8 mouse cellular contexts compared by ENCODE assay signal in genomic region chr6:137756310-137756709, GRCm38 (mm10). TPM values are rescaled to one million over a fixed set of nuclear protein-coding genes. Genes with fewer than 3 reads are reported as not detected.
A peak's percentile ranks its signal among the peaks of the same experiment; 100 is the strongest.
DNase-seq lines count a peak whose midpoint lies in the region; ATAC-seq and TF ChIP-seq lines count a peak whose summit lies in the region.

No protein-coding gene starts in this region.

- H3K4me2 ChIP-seq in forebrain, embryonic 12.5 days, result no peak overlapping the region
- no peak overlapping the region for H3K4me2 ChIP-seq in midbrain, embryonic 14.5 days (ENCODE audit: low read length)
- H3K4me2 ChIP-seq in midbrain, embryonic 15.5 days, result no peak overlapping the region
- H3K4me2 ChIP-seq in lung, postnatal 0 days (replicated peaks; ENCODE audit: low read depth, low read length), result no peak overlapping the region
- no peak overlapping the region for H3K4me2 ChIP-seq in hindbrain, embryonic 12.5 days (replicated peaks)

- TF ChIP-seq CTCF in lung, postnatal 0 days (IDR thresholded peaks at IDR 0.05), result peak; percentile 73

- WGBS in forebrain, embryonic 10.5 days, result 66% methylated on average over 5 of the region's 5 CpGs
- 65% methylated on average over 5 of the region's 5 CpGs for WGBS in forebrain, embryonic 12.5 days
- 73% methylated on average over 5 of the region's 5 CpGs for WGBS in midbrain, embryonic 14.5 days
- 72% methylated on average over 5 of the region's 5 CpGs for WGBS in midbrain, embryonic 15.5 days
- WGBS in lung, postnatal 0 days, result 70% methylated on average over 5 of the region's 5 CpGs
- 67% methylated on average over 5 of the region's 5 CpGs for WGBS in hindbrain, embryonic 12.5 days

- no peak overlapping the region for H3K27ac ChIP-seq in forebrain, embryonic 10.5 days
- no peak overlapping the region for H3K27ac ChIP-seq in forebrain, embryonic 12.5 days
- H3K27ac ChIP-seq in midbrain, embryonic 14.5 days (replicated peaks; ENCODE audit: low read depth, low read length), result no peak overlapping the region
- H3K27ac ChIP-seq in midbrain, embryonic 15.5 days, result no peak overlapping the region
- no peak overlapping the region for H3K27ac ChIP-seq in lung, postnatal 0 days (ENCODE audit: low read length)
- no peak overlapping the region for H3K27ac ChIP-seq in hindbrain, embryonic 12.5 days

- peak; percentile 18 for DNase-seq in forebrain, embryonic 10.5 days (ENCODE audit: extremely low spot score, low spot score)
- peak; percentile 48 for DNase-seq in midbrain, embryonic 14.5 days
- peak; percentile 68 for DNase-seq in R1 (ENCODE audit: low read depth, low spot score)
- peak; percentile 29 for DNase-seq in lung, postnatal 0 days (ENCODE audit: low spot score)
- no peak for DNase-seq in urinary bladder, postnatal 10 days (ENCODE audit: low spot score)

- no peak for TF ChIP-seq EP300 in lung, postnatal 0 days (IDR thresholded peaks at IDR 0.05)

- H3K27me3 ChIP-seq in forebrain, embryonic 10.5 days (ENCODE audit: poor library complexity, severe bottlenecking), result no peaks in the 10 kb centered on the region
- no peaks in the 10 kb centered on the region for H3K27me3 ChIP-seq in forebrain, embryonic 12.5 days
- no peaks in the 10 kb centered on the region for H3K27me3 ChIP-seq in midbrain, embryonic 14.5 days (ENCODE audit: control insufficient read depth, insufficient read depth, low read length)
- no peaks in the 10 kb centered on the region for H3K27me3 ChIP-seq in midbrain, embryonic 15.5 days (replicated peaks)
- no peaks in the 10 kb centered on the region for H3K27me3 ChIP-seq in lung, postnatal 0 days (replicated peaks; ENCODE audit: insufficient read depth, low read length)
- H3K27me3 ChIP-seq in hindbrain, embryonic 12.5 days, result no peaks in the 10 kb centered on the region

- no peak overlapping the region for H3K9ac ChIP-seq in forebrain, embryonic 12.5 days
- H3K9ac ChIP-seq in midbrain, embryonic 14.5 days (replicated peaks; ENCODE audit: low read length), result no peak overlapping the region
- H3K9ac ChIP-seq in midbrain, embryonic 15.5 days, result no peak overlapping the region
- H3K9ac ChIP-seq in lung, postnatal 0 days (replicated peaks; ENCODE audit: low read depth), result no peak overlapping the region
- no peak overlapping the region for H3K9ac ChIP-seq in hindbrain, embryonic 12.5 days

- no peaks in the 10 kb centered on the region for H3K9me3 ChIP-seq in forebrain, embryonic 10.5 days
- no peaks in the 10 kb centered on the region for H3K9me3 ChIP-seq in forebrain, embryonic 12.5 days
- H3K9me3 ChIP-seq in midbrain, embryonic 14.5 days (ENCODE audit: control insufficient read depth, low read length), result no peaks in the 10 kb centered on the region
- H3K9me3 ChIP-seq in midbrain, embryonic 15.5 days, result no peaks in the 10 kb centered on the region
- no peaks in the 10 kb centered on the region for H3K9me3 ChIP-seq in lung, postnatal 0 days (ENCODE audit: low read length)
- no peaks in the 10 kb centered on the region for H3K9me3 ChIP-seq in hindbrain, embryonic 12.5 days (replicated peaks)

- peaks cover 19% of the 10 kb centered on the region for H3K36me3 ChIP-seq in forebrain, embryonic 10.5 days (replicated peaks)
- H3K36me3 ChIP-seq in forebrain, embryonic 12.5 days (replicated peaks), result peaks cover 12% of the 10 kb centered on the region
- peaks cover 15% of the 10 kb centered on the region for H3K36me3 ChIP-seq in midbrain, embryonic 14.5 days (ENCODE audit: control insufficient read depth, insufficient read depth, low read length)
- peaks cover 9% of the 10 kb centered on the region; the same call in 1 of the 2 replicates for H3K36me3 ChIP-seq in midbrain, embryonic 15.5 days (replicated peaks)
- H3K36me3 ChIP-seq in lung, postnatal 0 days (ENCODE audit: insufficient read depth, low read length), result 0 out of 2 replicates have a peak, but pooled peaks cover 6% of the 10 kb centered on the region
- peaks cover 5% of the 10 kb centered on the region for H3K36me3 ChIP-seq in hindbrain, embryonic 12.5 days

- ATAC-seq in forebrain, embryonic 12.5 days (ENCODE audit: low FRiP score), result no peak
- no peak for ATAC-seq in midbrain, embryonic 14.5 days (ENCODE audit: low FRiP score, low TSS enrichment)
- ATAC-seq in midbrain, embryonic 15.5 days (replicated peaks), result no peak
- ATAC-seq in lung, postnatal 0 days, result no peak
- no peak for ATAC-seq in hindbrain, embryonic 12.5 days (ENCODE audit: low FRiP score)

- peaks cover 29% of the 10 kb centered on the region for H3K4me1 ChIP-seq in forebrain, embryonic 10.5 days
- H3K4me1 ChIP-seq in forebrain, embryonic 12.5 days, result peaks cover 8% of the 10 kb centered on the region
- H3K4me1 ChIP-seq in midbrain, embryonic 14.5 days (ENCODE audit: control insufficient read depth, insufficient read depth, low read length), result peaks cover 9% of the 10 kb centered on the region; the same call in 1 of the 2 replicates
- peaks cover 17% of the 10 kb centered on the region for H3K4me1 ChIP-seq in midbrain, embryonic 15.5 days
- H3K4me1 ChIP-seq in lung, postnatal 0 days (ENCODE audit: insufficient read depth, low read depth, low read length), result no peaks in the 10 kb centered on the region
- H3K4me1 ChIP-seq in hindbrain, embryonic 12.5 days, result peaks cover 12% of the 10 kb centered on the region; the same call in 1 of the 2 replicates

- no peak overlapping the region for H3K4me3 ChIP-seq in forebrain, embryonic 10.5 days
- no peak overlapping the region for H3K4me3 ChIP-seq in forebrain, embryonic 12.5 days (replicated peaks)
- H3K4me3 ChIP-seq in midbrain, embryonic 14.5 days (replicated peaks; ENCODE audit: low read depth, low read length), result no peak overlapping the region
- H3K4me3 ChIP-seq in midbrain, embryonic 15.5 days, result no peak overlapping the region
- H3K4me3 ChIP-seq in lung, postnatal 0 days (ENCODE audit: low read depth, low read length), result no peak overlapping the region
- no peak overlapping the region for H3K4me3 ChIP-seq in hindbrain, embryonic 12.5 days

RNA-seq across cellular contexts. Expression of gene Dera, which starts 2.0 kb away (rescaled TPM):
- polyA plus RNA-seq in forebrain, embryonic 10.5 days (2016; fragmentation: Nextera tagmentation; extraction: Ambion mirVana), result 67.2 and 69.5 TPM in 2 replicates
- polyA plus RNA-seq in forebrain, embryonic 12.5 days (2016; fragmentation: Nextera tagmentation; extraction: Ambion mirVana), result 32.3 and 32.7 TPM in 2 replicates
- polyA plus RNA-seq in midbrain, embryonic 14.5 days (2014; fragmentation: Nextera tagmentation; extraction: Ambion mirVana), result 10.1 and 15.9 TPM in 2 replicates
- 11.1 and 12.3 TPM in 2 replicates for polyA plus RNA-seq in midbrain, embryonic 15.5 days (2015; fragmentation: Nextera tagmentation; extraction: Ambion mirVana)
- polyA plus RNA-seq in lung, postnatal 0 days (2015; fragmentation: Nextera tagmentation; extraction: Ambion mirVana), result 29.4 and 30.7 TPM in 2 replicates
- polyA plus RNA-seq in hindbrain, embryonic 12.5 days (2016; fragmentation: Nextera tagmentation; extraction: Ambion mirVana), result 39.6 and 39.9 TPM in 2 replicates

RNA-seq across cellular contexts. Expression of gene Strap, which starts 21.4 kb away (rescaled TPM):
- 240 and 241 TPM in 2 replicates for polyA plus RNA-seq in forebrain, embryonic 10.5 days (2016; fragmentation: Nextera tagmentation; extraction: Ambion mirVana)
- polyA plus RNA-seq in forebrain, embryonic 12.5 days (2016; fragmentation: Nextera tagmentation; extraction: Ambion mirVana), result 208 and 212 TPM in 2 replicates
- 175 and 203 TPM in 2 replicates for polyA plus RNA-seq in midbrain, embryonic 14.5 days (2014; fragmentation: Nextera tagmentation; extraction: Ambion mirVana)
- 150 and 152 TPM in 2 replicates for polyA plus RNA-seq in midbrain, embryonic 15.5 days (2015; fragmentation: Nextera tagmentation; extraction: Ambion mirVana)
- 68.5 and 74.9 TPM in 2 replicates for polyA plus RNA-seq in lung, postnatal 0 days (2015; fragmentation: Nextera tagmentation; extraction: Ambion mirVana)
- 191 and 198 TPM in 2 replicates for polyA plus RNA-seq in hindbrain, embryonic 12.5 days (2016; fragmentation: Nextera tagmentation; extraction: Ambion mirVana)
